ENCODE assay signal across 8 mouse cellular contexts in the genomic region with DNA sequence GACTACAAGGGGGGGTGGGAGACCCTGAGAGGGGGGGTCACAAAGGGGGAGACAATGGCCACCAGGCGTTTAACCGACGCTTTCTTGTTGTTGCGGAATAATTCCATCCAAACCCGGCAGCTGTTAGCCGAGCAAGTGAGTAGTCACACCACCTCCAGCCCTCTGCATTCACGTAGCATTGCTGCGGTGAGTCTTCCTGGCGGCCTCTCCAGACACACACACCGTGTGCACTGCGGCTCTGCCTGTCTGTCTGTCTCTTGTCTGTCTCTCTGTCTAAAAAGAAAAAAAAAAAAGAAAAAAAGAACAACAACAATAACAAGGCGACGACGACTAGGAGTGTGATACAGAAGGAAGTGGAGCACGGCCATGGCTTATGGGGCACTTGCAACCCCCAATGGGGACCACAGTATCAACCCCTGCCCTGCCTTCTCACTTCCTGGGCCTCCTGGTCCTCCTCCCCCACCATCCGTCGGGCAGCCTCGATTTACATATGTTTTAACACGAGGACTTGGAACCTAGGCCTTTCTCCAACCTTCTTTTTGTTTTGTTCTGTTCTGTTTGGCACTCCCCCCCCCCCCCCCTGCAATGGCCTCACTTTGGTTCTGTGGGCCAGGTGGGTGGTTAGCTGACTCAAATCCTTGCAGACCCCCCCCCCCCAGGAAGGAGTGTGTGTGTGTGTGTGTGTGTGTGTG. TPM values are rescaled to one million over a fixed set of nuclear protein-coding genes. Genes with fewer than 3 reads are reported as not detected.
DNase-seq lines count a peak whose midpoint lies in the region; ATAC-seq and TF ChIP-seq lines count a peak whose summit lies in the region.

No protein-coding gene starts in this region.

- peak overlapping the region; percentile 79 for H3K9ac ChIP-seq in heart, embryonic 11.5 days (ENCODE audit: low read depth, low read length)

- no peak for TF ChIP-seq POLR2A in brain, embryonic 14.5 days (IDR thresholded peaks at IDR 0.05; ENCODE audit: borderline replicate concordance, extremely low read depth, insufficient read depth, insufficient read length, poor library complexity, severe bottlenecking)

- ATAC-seq in heart, embryonic 11.5 days (replicated peaks; ENCODE audit: insufficient number of reproducible peaks, low FRiP score, low TSS enrichment), result no peak

- intact Hi-C loops in heart, postnatal 25 days (cut with DNase I), result loop anchor here (2.0 to 10.0 kb wide), 4 partner anchors 34 to 1082 kb away; partner anchors contain the start of genes Atp5e and Npepl1

- H3K9me3 ChIP-seq in heart, embryonic 11.5 days (replicated peaks; ENCODE audit: control insufficient read depth, low read length), result no peaks in the 10 kb centered on the region
- H3K9me3 ChIP-seq in forebrain, embryonic 10.5 days, result no peaks in the 10 kb centered on the region

- H3K27ac ChIP-seq in heart, embryonic 11.5 days (ENCODE audit: low read depth, low read length), result peak overlapping the region; percentile 41
- peak overlapping the region; percentile 92 for H3K27ac ChIP-seq in forebrain, embryonic 10.5 days

- H3K4me3 ChIP-seq in heart, embryonic 11.5 days (ENCODE audit: low read depth, low read length), result peak overlapping the region; percentile 73
- H3K4me3 ChIP-seq in forebrain, embryonic 10.5 days, result peak overlapping the region; percentile 71

- H3K36me3 ChIP-seq in heart, embryonic 11.5 days (ENCODE audit: control insufficient read depth, insufficient read depth, low read length), result no peaks in the 10 kb centered on the region
- H3K36me3 ChIP-seq in forebrain, embryonic 10.5 days (replicated peaks), result no peaks in the 10 kb centered on the region

- 0% methylated on average over 19 of the region's 19 CpGs for WGBS in heart, embryonic 11.5 days (ENCODE audit: insufficient replicate concordance)
- 0% methylated on average over 19 of the region's 19 CpGs for WGBS in forebrain, embryonic 10.5 days

- H3K4me2 ChIP-seq in heart, embryonic 11.5 days, result peak overlapping the region; percentile 93

- no peak for DNase-seq in heart, postnatal 25 days (ENCODE audit: low spot score)
- DNase-seq in brain, embryonic 14.5 days (ENCODE audit: low read depth), result peak; percentile 51
- DNase-seq in forebrain, embryonic 10.5 days (ENCODE audit: extremely low spot score, low spot score), result peak; percentile 38
- DNase-seq in kidney, adult 9 months, result peak; percentile 22
- DNase-seq in lung, postnatal 36 days, result peak; percentile 16
- peak; percentile 30 for DNase-seq in spleen, adult 12 weeks (ENCODE audit: low spot score)
- DNase-seq in ovary, adult 18-20 months (ENCODE audit: low spot score), result no peak

- no peaks in the 10 kb centered on the region for H3K27me3 ChIP-seq in heart, embryonic 11.5 days (ENCODE audit: control insufficient read depth, insufficient read depth, low read length)
- H3K27me3 ChIP-seq in forebrain, embryonic 10.5 days (ENCODE audit: poor library complexity, severe bottlenecking), result no peaks in the 10 kb centered on the region

- TF ChIP-seq CTCF in brain, embryonic 14.5 days (IDR thresholded peaks at IDR 0.05; ENCODE audit: borderline replicate concordance, extremely low read depth, insufficient read depth, insufficient read length), result no peak

- peaks cover 17% of the 10 kb centered on the region for H3K4me1 ChIP-seq in heart, embryonic 11.5 days (ENCODE audit: control insufficient read depth, insufficient read depth, low read length)
- H3K4me1 ChIP-seq in forebrain, embryonic 10.5 days, result peaks cover 44% of the 10 kb centered on the region

RNA-seq across cellular contexts. Expression of gene Stx16, which starts 1.0 kb away (rescaled TPM):
- polyA plus RNA-seq in heart, embryonic 11.5 days (2014; fragmentation: Nextera tagmentation; extraction: Ambion mirVana), result 8.4 and 10.3 TPM in 2 replicates
- 10 to 100 TPM; 21.6 to 22.3 TPM for total RNA-seq in heart, postnatal 25 days (2021)
- polyA plus RNA-seq in brain, embryonic 14.5 days (2012; rRNA removed), result 49.6 and 55.6 TPM in 2 replicates
- 9.7 and 9.8 TPM in 2 replicates for polyA plus RNA-seq in forebrain, embryonic 10.5 days (2016; fragmentation: Nextera tagmentation; extraction: Ambion mirVana)

RNA-seq across cellular contexts. Expression of gene Npepl1, which starts 33.0 kb away (rescaled TPM):
- polyA plus RNA-seq in heart, embryonic 11.5 days (2014; fragmentation: Nextera tagmentation; extraction: Ambion mirVana), result 38.2 and 38.7 TPM in 2 replicates
- 10 to 100 TPM; 58.0 to 62.0 TPM for total RNA-seq in heart, postnatal 25 days (2021)
- 32.7 and 48.9 TPM in 2 replicates for polyA plus RNA-seq in brain, embryonic 14.5 days (2012; rRNA removed)
- polyA plus RNA-seq in forebrain, embryonic 10.5 days (2016; fragmentation: Nextera tagmentation; extraction: Ambion mirVana), result 30.0 and 32.1 TPM in 2 replicates

Comparison
In these comparisons a context has a peak if more than half of its experiments do, and no peak if none do; other contexts are left out.
1. DNase-seq: peak in brain, embryonic 14.5 days (single experiment), forebrain, embryonic 10.5 days (single experiment), kidney, adult 9 months (single experiment), lung, postnatal 36 days (single experiment) and spleen, adult 12 weeks (single experiment); none in heart, postnatal 25 days (single experiment) and ovary, adult 18-20 months (single experiment).